Mouse (Mus musculus) kidney, adult 11 months (tissue): ENCODE measurements at regions not wholly inside any gene's neighbourhood (a gene's known extent, or its start where the extent isn't known, plus 50 kb on each side); places are given as distances from the start of the nearest gene placed in this dataset.

Source experiments
- DNase-seq: peaks from one replicate; pipeline ENCODE4 v3.0.0; 2022

- DNase-seq: no peak
Observed at GRCm38 (mm10) chr14:79852683-79853082, 81.6 kb upstream of the Pcdh8 start.

- DNase-seq: no peak
Observed at GRCm38 (mm10) chr14:79851795-79852194, 80.7 kb upstream of the Pcdh8 start.

DNA sequence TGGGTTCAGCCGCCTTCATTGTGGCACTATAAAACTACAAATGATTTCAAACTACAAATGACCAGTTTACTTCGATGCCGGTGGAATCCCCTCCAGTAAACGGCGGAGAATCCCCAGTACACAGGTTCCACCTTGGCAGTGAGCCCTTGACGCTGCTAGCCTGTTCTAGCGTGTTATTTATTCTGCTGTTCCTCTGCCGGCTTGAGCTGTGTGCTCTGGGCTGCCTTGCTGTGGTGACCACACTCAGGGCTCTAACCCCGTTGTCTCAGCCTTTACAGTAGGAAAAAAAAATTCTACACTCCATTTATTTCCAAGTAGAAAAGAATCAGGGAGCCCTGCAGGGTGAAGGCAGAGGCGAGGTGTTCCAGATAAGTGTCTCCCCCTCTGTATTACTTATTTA, 80.1 kb upstream of the Pcdh8 start:
- DNase-seq: no peak

DNA sequence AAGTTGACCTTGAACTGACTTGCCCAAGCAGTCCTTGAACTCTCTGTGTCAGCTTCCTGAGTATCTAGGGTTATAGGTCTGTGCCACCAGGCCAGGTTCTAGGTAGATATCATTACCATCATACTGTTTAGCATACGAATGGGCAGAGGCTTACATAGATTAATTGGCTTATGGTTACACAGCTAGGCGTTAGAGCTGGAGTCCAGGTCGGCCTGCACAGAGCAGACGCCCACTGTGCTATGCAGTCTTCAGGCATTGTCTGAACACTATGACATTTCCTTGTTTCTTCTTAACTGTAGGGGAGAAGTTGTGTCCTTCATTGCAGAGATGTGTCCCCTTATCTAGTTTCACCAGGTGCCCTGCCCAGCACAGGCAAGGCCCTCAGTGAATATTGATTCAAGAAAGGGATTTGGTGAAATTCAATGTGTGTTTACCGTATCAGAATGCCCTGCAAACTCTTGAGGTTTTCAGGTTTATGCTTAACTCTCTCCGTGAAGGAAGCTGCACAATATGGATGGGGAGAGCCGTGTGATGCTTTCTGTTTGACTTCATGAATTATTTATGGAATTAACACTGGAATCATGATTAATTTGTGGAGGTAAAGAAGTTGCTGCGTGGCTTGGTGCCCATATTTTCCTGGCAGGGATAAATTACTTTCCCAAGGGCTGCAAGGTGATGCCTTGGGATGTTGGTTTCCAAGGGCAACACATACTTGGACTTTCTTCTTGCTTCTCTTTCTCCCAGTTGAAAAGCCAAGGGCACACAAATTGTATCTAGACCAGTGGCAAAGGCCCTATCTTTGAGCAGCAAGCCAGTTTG, 78.7 kb upstream of the Pcdh8 start:
- no peak for DNase-seq

DNA sequence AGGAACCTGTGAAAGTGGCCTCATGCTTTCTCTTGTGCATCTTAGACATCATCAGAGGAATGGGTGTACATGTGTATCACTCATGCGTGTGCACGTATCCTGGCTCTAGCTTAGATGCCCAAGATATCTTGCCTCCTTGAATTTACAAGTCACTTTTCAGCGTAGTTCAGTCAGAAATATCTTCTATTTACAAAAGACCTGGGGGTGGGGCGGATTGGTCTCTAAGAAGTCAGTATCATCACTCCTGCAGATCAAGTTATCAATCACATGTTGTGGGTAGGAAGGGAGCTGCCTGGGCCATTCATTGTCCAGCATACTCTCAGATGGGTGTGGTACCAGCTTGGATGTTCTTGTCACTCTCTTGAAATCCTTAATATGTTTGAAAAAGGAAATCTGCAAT, 77.0 kb upstream of the Pcdh8 start:
- DNase-seq: no peak

DNA sequence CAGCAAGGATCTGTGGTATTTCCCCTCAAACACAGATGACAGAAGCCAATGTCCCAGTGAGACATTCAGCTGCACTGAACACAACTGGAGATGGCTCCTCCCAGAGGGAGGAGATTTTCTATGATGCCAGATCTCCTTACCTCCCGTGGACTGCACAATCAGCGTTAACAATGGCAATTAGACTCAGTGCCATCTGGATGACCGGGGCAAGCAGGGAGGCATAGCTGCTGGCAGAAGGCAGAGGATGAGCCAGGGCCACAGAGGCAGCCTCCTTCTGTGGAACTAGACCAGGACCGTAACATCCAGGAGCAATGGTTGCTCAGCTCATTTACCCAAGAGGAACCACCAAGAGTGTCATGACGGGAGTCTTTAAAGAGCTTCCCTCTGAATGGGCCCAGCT, 73.2 kb upstream of the Pcdh8 start:
- no peak for DNase-seq

DNA sequence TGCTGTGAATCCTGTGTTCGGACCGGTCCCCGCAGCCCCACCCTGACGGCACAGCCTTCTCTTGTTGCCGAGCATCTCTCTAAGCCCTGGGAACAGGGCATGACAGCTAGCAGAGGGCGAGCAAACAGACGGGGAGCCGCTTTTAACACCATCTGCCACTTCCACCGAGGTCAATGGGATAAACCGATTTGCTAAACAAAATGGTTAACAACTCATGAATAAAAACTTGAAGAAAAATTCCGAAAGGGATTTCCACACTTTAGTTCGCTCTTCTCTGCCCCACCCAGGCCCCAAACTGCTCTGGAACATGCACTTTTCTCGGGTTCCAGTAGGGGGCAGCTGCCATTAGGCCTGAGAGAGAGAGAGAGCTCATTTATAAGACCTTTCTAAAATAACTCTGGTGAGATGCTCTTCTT, 72.0 kb upstream of the Pcdh8 start:
- no peak for DNase-seq

GRCm38 (mm10) chr14:79842734-79843133, 71.6 kb upstream of the Pcdh8 start:
- DNase-seq: no peak

DNA sequence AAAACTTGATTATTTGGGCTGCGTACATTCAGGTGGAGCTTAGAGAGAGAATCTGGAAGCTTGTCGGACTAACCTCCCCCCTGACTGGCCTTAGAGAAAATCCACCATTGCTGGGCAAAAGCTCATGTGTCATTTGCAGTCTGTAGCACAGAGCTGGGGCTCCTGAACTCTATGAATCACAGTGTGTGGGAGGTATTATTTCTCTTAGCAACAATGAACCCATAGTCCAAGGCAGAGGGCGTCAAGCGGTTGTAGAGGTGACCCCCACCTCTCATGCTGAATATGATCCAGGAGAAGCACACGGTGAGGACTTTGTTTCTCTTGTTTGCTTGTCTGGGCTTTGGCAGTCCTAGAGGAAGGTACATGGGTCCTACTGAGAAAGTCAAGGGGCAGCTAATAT, 66.0 kb upstream of the Pcdh8 start:
- no peak for DNase-seq

DNA sequence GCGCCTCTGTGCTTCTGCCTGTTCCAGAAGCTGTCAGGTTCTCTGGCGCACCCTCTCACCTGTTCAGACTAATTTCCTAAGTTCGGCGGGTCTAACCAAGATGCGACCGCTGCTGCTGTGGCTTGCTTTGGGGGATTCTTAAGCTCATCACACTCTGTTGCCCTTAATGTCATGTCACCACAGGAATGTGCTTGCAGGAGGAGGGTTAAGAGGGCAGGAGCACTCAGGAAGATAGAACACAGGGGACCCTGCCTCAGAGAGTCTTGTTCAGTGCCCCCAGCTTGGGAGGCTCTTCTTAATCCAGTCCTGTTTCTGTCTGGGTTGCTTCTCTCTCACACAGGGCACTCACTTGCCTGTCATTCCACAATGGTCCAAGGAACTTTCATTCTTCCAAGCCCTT, 65.1 kb upstream of the Pcdh8 start:
- DNase-seq: no peak

GRCm38 (mm10) chr14:79824670-79825446, 53.7 kb upstream of the Pcdh8 start:
- DNase-seq: no peak

DNA sequence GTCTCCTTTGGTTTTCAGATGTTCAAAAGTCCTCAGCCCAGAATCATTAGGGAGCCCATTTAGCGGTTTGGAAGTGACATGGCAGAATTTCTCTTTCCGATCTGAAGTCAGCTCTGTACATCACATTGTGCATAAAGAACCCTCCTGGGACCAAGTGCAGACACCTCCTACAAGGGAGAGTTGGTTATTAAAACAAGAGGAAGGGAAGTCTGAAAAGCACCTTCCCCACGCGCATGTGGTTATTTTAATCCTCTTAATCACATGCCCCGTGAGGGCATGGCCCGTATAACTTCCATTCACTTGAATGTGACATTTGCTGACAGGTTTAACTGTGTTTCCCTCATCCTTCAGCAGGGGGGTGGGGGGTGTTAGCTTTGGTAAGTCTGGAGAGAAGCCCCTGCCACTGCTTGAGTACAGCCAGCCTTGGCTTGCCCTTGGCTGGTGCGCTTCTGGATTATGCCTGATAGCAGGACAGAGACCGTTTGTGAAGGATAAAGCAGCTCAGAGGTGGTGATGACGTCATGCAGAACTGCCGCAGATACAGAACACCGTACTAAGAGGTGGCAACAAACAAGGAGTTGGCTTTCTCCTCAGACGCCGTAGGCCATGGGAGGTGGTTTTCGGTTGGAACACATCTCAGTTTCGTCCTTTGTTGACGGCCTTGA, 51.5 kb upstream of the Pcdh8 start:
- DNase-seq: no peak

- DNase-seq: no peak
Observed at GRCm38 (mm10) chr14:79822011-79822435, 50.9 kb upstream of the Pcdh8 start.

- no peak for DNase-seq
Observed at GRCm38 (mm10) chr14:79821352-79822010, 50.4 kb upstream of the Pcdh8 start.
